34 mouse cellular contexts compared by ENCODE assay signal in the genomic region with DNA sequence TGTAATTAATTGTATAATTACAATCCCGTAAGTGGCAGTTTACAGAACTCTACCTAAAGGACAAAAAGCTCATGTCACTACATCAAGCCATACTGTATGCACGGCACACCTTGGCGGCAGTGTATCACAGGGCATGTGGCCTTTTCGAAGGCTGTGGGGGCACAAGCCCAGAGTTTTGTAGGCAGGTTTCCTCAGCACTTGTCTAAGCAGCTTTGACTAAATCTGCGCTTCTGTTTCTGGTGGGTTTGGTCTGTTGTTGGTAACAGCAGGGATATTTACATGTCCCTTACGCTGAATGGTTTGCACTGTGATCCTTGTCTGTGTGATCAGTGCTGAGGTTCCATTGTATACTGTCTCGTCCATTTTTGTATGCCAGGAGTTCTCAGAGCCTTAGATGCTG.
"Had no signal": no experiment of that assay in that cellular context is flagged by ENCODE, and none has a peak within 500 bp of the region (broad histone marks: within the 10 kb centered on the region; RNA-seq: fewer than 3 reads in every experiment).

No protein-coding gene starts in this region.

- DNase-seq: heart, postnatal 10 days; heart, postnatal 14 days; heart, postnatal 36 days; heart, postnatal 4 days; kidney, adult 11 months; kidney, adult 18-20 months; kidney, adult 2 months; kidney, adult 8-10 months; kidney, adult 9 months; kidney, postnatal 10 days; kidney, postnatal 14 days; kidney, postnatal 25 days; kidney, postnatal 36 days; kidney, postnatal 4 days; layer of hippocampus, adult 9-11 months; layer of hippocampus, postnatal 36 days had no signal

- ATAC-seq: hindbrain, embryonic 16.5 days; hindbrain, postnatal 0 days; inflammation-experienced regulatory T-cells, adult 6 months; intestine, embryonic 15.5 days; intestine, embryonic 16.5 days; intestine, postnatal 0 days had no signal

- H3K27ac ChIP-seq: heart, embryonic 13.5 days; heart, embryonic 15.5 days; hindbrain, embryonic 10.5 days; hindbrain, embryonic 12.5 days; hindbrain, embryonic 13.5 days; hindbrain, embryonic 14.5 days; hindbrain, embryonic 15.5 days; hindbrain, postnatal 0 days; intestine, embryonic 15.5 days; kidney, embryonic 15.5 days; kidney, postnatal 0 days; layer of hippocampus, adult 2 months; left cerebral cortex, adult 2 months had no signal

- H3K36me3 ChIP-seq: intestine, embryonic 15.5 days had no signal

- H3K4me3 ChIP-seq: heart, embryonic 12.5 days; heart, embryonic 13.5 days; heart, embryonic 15.5 days; hindbrain, embryonic 10.5 days; hindbrain, embryonic 12.5 days; hindbrain, embryonic 13.5 days; hindbrain, embryonic 15.5 days; intestine, embryonic 15.5 days; kidney, embryonic 15.5 days; layer of hippocampus, adult 2 months; left cerebral cortex, adult 2 months had no signal

- H3K4me1 ChIP-seq: intestine, embryonic 15.5 days had no signal

- H3K27me3 ChIP-seq: heart, embryonic 12.5 days; heart, embryonic 13.5 days; heart, embryonic 15.5 days; hindbrain, embryonic 12.5 days; hindbrain, embryonic 13.5 days; hindbrain, embryonic 15.5 days; intestine, embryonic 15.5 days; kidney, embryonic 15.5 days had no signal

- H3K9me3 ChIP-seq: heart, embryonic 12.5 days; heart, embryonic 13.5 days; heart, embryonic 15.5 days; hindbrain, embryonic 10.5 days; hindbrain, embryonic 12.5 days; hindbrain, embryonic 13.5 days; hindbrain, embryonic 15.5 days; intestine, embryonic 15.5 days; kidney, embryonic 15.5 days had no signal
